Mouse (Mus musculus) brain, embryonic 14.5 days (tissue): ENCODE measurements at regions not wholly inside any gene's neighbourhood (a gene's known extent, or its start where the extent isn't known, plus 50 kb on each side); places are given as distances from the start of the nearest gene placed in this dataset.
A peak's percentile ranks its signal among the peaks of the same experiment; 100 is the strongest.

Source experiments
- DNase-seq: peaks from one replicate; pipeline ENCODE4 v3.0.0-alpha.2; 2011; ENCODE audit warnings: low read depth
- CTCF ChIP-seq: fragments of 200-500 bp; IDR thresholded peaks from 2 replicates; pipeline ENCODE4 v1.5.1; 2012; ENCODE audit warnings: inconsistent platforms, mild to moderate bottlenecking, moderate library complexity, borderline replicate concordance; ENCODE audit not compliant: insufficient read depth, insufficient read length; ENCODE audit errors: extremely low read depth
- POLR2A ChIP-seq: fragments of 200-500 bp; IDR thresholded peaks from 2 replicates; pipeline ENCODE4 v1.6.1; 2012; ENCODE audit warnings: mild to moderate bottlenecking, inconsistent platforms, borderline replicate concordance; ENCODE audit not compliant: poor library complexity, insufficient read depth, insufficient read length, severe bottlenecking; ENCODE audit errors: extremely low read depth

DNA sequence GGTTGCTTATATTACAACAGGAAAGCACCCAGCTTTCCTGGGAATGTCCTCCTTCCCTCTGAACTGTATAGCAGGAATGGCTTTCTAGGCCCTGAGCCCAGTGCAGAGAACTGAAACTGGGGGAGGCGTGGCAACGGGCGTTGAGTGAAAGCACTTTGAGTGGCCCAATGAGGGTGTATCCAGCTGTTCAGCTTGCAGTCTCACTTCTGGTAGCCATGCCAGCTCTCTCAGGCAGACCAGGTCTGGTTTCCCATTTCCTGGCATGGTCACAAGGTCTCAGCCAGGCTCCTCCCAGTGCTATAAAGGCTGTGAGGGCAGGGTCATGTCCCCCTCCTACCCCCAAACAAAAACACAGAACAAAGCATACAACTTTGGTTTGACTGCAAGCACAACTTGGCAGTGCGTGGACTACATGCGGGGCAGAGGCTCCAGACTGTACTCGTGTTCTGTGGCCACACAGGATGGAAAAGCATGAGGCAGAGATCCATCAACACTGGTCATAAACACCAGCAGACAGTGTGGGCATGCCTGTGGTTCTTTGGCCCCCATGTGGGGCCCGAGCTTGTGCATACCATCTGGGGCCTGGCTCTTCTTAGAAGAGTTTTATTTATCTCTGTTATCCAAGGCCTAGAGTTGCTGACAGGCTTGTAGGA is 69.1 kb upstream of the Thpo start:
- TF ChIP-seq CTCF (no peak), POLR2A (no peak)
- DNase-seq: peak; percentile 5

GRCm38 (mm10) chr16:20802724-20803123 is 68.4 kb upstream of the Thpo start:
- no peak for DNase-seq
- TF ChIP-seq CTCF: no peak
- no peak for TF ChIP-seq POLR2A

- no peak for TF ChIP-seq CTCF
- no peak for TF ChIP-seq POLR2A
- no peak for DNase-seq
These were observed 65.7 kb upstream of the Thpo start for GRCm38 (mm10) chr16:20800038-20800437.

GRCm38 (mm10) chr16:20798115-20798514 is 63.8 kb upstream of the Thpo start:
- no peak for TF ChIP-seq POLR2A
- no peak for TF ChIP-seq CTCF
- DNase-seq: no peak

- DNase-seq: no peak
- TF ChIP-seq CTCF (no peak), POLR2A (no peak)
These were observed 60.4 kb upstream of the Thpo start for GRCm38 (mm10) chr16:20794721-20795120.
